Mouse (Mus musculus) heart, postnatal 0 days (tissue): ENCODE measurements around the gene Adm2.

Experiments
- CTCF ChIP-seq: IDR thresholded peaks from 2 replicates; pipeline ENCODE4 v1.5.1; 2016; ENCODE audit warnings: antibody characterized with exemption, control low read depth, low read depth
- EP300 ChIP-seq: IDR thresholded peaks from 2 replicates; pipeline ENCODE4 v1.6.1; 2016; ENCODE audit warnings: antibody characterized with exemption, low read depth

DNA sequence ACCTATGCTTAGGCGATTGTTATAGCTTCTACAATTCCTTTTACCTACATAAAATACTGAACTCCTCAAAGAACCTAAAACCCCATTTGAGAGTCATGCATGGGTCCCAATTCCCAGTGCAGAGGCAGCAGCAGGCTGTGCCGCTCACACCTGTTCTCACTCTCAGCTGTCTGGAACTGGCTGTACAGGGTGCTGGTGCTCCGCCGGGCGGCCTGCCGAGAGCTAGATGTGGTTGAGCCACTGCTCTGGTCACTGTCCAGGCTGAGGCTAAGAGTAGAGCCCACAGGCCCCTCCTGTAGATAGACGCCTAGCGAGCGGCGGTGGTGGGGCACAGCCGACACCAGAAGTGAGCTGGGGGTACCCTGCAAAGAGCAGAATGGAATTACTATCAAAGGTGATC, 33.1 kb upstream of the Adm2 start:
- TF ChIP-seq CTCF, result no peak
- no peak for TF ChIP-seq EP300
